Mouse (Mus musculus) hindbrain, embryonic 12.5 days (tissue): ENCODE results near the gene Mars. TPM values are rescaled to one million over a fixed set of nuclear protein-coding genes. Genes with fewer than 3 reads are reported as not detected.
A peak's percentile ranks its signal among the peaks of the same experiment; 100 is the strongest.

ENCODE experiments used
- ATAC-seq: fragments of 200-750 bp; cut with Nextera tagmentation; 2 replicates; pipeline ENCODE4 v1.8.0; 2017; ENCODE audit warnings: moderate TSS enrichment; ENCODE audit not compliant: low FRiP score
- H3K27ac ChIP-seq: fragments of 300-500 bp; sonication (generic); 2 replicates; pipeline ENCODE4 v1.5.1; 2016; ENCODE audit warnings: mild to moderate bottlenecking
- H3K27me3 ChIP-seq: fragments of 300-500 bp; sonication (generic); 2 replicates; pipeline ENCODE4 v1.6.1; 2016; ENCODE audit warnings: mild to moderate bottlenecking
- H3K36me3 ChIP-seq: fragments of 300-500 bp; sonication (generic); 2 replicates; pipeline ENCODE4 v1.6.1; 2016; ENCODE audit warnings: mild to moderate bottlenecking
- H3K4me1 ChIP-seq: fragments of 300-500 bp; sonication (generic); 2 replicates; pipeline ENCODE4 v1.6.1; 2016
- H3K4me2 ChIP-seq: fragments of 300-500 bp; sonication (generic); replicated peaks from 2 replicates; pipeline ENCODE4 v1.6.1; 2016; ENCODE audit warnings: mild to moderate bottlenecking
- H3K4me3 ChIP-seq: fragments of 300-500 bp; sonication (generic); 2 replicates; pipeline ENCODE4 v1.5.1; 2016; ENCODE audit warnings: mild to moderate bottlenecking
- H3K9ac ChIP-seq: fragments of 300-500 bp; sonication (generic); 2 replicates; pipeline ENCODE4 v1.6.1; 2016; ENCODE audit warnings: mild to moderate bottlenecking, moderate library complexity
- H3K9me3 ChIP-seq: fragments of 300-500 bp; sonication (generic); replicated peaks from 2 replicates; pipeline ENCODE4 v1.6.1; 2016; ENCODE audit warnings: mild to moderate bottlenecking
- WGBS: fragments of 180-500 bp; shearing (Covaris S2); methylation state at CpG from one replicate; pipeline ENCODE4 v1.1.7; 2016; 5-methylcytosine and 5-hydroxymethylcytosine counted together
- polyA plus RNA-seq: library from polyadenylated mRNA; unstranded; fragments of >200 nt; fragmentation: Nextera tagmentation; extraction: Ambion mirVana; gene quantifications from 2 replicates; pipeline ENCODE4 v1.2.1, GENCODE M21; 2016

Mars gene
- polyA plus RNA-seq, 1 experiment from 2014 or later, result 142 TPM

DNA sequence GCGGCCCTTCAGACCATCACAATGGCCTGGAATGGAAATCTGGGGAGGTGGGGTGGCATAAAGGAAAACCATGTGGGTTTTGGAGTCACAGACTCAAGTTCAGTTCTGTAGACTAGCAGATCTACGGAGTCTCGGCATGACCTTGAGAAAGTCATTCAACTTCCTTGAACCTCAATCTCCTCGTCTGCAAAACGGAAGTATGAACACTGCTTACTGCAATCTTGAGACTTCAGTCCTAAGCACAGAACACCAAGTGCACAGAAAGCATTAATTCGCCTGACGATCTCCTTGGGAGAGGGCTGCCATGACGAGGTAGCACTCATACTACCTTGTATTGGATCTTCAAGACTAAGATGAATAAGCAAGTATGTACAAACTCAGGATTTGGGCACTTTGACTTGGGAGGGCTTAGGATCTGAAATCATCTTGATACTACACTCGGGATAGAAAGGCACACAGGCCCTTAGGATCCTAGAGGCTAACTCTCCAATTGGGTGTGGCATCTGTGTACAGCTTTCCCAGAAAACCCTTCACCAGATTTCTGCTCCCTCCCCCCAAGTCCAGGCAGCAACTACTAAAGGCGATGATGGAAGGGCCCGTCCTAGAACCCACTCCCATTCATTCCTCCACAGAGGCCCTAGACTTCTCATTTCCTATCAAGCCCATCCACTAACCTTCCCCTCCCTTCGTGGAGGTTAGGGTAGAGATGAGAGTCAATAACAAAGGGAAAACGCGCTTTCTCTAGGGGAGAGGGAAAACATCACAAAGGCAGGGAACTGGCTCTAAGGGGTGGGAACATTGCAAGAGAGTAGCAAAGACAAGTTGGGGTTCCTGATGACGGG is 49.7 kb downstream of the Mars start:
- Histone ChIP-seq H3K27me3 (peaks cover 14% of the 10 kb centered on the region), H3K4me2 (peak overlapping the region; percentile 74), H3K4me3 (peak overlapping the region; percentile 53), H3K4me1 (peaks cover 48% of the 10 kb centered on the region), H3K9me3 (no peaks in the 10 kb centered on the region), H3K36me3 (no peaks in the 10 kb centered on the region), H3K9ac (peak overlapping the region; percentile 84), H3K27ac (peak overlapping the region; percentile 89)
- WGBS, result 63% methylated on average over 15 of the region's 15 CpGs
- ATAC-seq, result no peak

DNA sequence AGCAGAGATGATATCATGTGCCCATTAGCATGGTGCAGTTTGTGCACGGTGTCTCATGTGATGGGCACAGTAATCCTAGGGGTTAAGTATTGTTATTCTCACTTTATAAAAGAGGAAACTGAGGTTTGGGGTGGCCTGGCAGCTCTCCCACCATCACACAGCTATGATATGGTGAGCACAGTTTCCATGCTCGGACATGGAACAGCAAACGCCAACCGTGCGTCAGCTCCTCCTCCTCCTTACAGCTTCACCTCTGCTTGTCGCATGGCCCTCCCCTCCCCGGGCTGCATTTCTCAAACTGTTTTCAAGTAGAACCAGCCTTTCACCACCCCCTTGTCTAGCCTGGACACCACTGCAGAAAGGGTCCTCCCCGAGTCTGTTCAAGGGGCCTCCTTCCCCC is 53.1 kb downstream of the Mars start:
- H3K4me2 ChIP-seq, result peak overlapping the region; percentile 74
- H3K9me3 ChIP-seq, result no peaks in the 10 kb centered on the region
- peaks cover 44% of the 10 kb centered on the region for H3K4me1 ChIP-seq
- no peak overlapping the region for H3K4me3 ChIP-seq
- no peak overlapping the region for H3K9ac ChIP-seq
- ATAC-seq, result no peak
- no peaks in the 10 kb centered on the region for H3K36me3 ChIP-seq
- WGBS, result 70% methylated on average over 8 of the region's 8 CpGs
- H3K27me3 ChIP-seq, result peaks cover 5% of the 10 kb centered on the region
- H3K27ac ChIP-seq, result no peak overlapping the region

DNA sequence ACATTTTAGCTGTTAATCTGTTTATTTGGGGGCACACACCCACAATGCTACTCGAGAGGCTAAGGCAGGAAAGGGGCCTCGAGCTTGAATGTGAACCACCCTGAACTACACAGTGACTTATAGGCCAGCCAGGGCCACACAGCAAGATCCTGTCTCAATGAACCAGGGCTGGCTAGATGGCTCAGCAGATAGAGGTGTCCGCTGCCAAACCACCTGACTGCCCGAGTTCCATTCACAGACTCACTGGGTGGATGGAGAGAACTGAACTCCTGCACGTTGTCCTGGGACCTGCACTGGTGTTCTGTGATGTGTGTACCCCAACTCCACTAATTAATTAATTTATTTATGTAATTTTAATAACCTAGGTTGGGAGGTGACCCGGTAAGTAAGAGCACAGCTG is 53.8 kb downstream of the Mars start:
- no peak for ATAC-seq
- no peak overlapping the region for H3K4me2 ChIP-seq
- WGBS, result 85% methylated on average over 6 of the region's 6 CpGs
- no peak overlapping the region for H3K27ac ChIP-seq
- H3K9ac ChIP-seq, result no peak overlapping the region
- H3K36me3 ChIP-seq, result no peaks in the 10 kb centered on the region
- H3K27me3 ChIP-seq, result no peaks in the 10 kb centered on the region; the same call in 1 of the 2 replicates
- no peak overlapping the region for H3K4me3 ChIP-seq
- H3K4me1 ChIP-seq, result peaks cover 40% of the 10 kb centered on the region
- H3K9me3 ChIP-seq, result no peaks in the 10 kb centered on the region

DNA sequence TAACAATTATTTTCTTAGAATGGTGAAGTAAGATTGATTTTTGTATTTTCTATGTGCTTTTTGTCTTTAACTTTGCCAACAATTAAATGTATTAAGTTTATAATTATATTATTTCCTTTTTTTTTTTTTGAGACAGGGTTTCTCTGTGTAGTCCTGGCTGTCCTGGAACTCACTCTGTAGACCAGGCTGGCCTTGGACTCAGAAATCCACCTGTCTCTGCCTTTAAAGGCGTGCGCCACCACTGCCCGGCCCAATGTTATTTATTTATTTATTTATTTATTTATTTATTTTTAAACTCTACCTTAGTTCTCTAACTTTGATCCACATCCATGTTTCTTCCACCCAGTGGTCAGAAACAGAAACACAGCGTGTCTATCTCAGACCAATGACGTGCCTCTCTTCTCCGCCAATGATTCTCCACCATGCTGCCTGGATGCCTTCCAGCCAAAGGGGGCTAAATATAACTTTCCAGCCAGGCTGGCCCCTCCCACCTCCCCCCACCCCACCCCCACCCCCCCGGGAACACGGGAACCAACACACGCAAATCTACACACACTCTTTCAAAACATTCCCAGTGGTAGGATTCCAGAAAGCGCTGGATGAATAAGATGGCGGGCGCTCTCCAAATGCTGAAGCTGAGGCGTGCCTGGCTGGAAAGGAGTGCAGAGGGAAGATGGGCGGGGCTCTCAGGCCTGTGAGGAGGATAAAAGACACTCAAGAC is 55.8 kb downstream of the Mars start:
- no peak overlapping the region for H3K9ac ChIP-seq
- H3K4me3 ChIP-seq, result no peak overlapping the region
- H3K36me3 ChIP-seq, result no peaks in the 10 kb centered on the region; the same call in 1 of the 2 replicates
- H3K4me2 ChIP-seq, result peak overlapping the region; percentile 34
- ATAC-seq, result no peak
- H3K27ac ChIP-seq, result no peak overlapping the region
- WGBS, result 26% methylated on average over 14 of the region's 14 CpGs
- H3K4me1 ChIP-seq, result peaks cover 27% of the 10 kb centered on the region
- H3K27me3 ChIP-seq, result no peaks in the 10 kb centered on the region
- H3K9me3 ChIP-seq, result no peaks in the 10 kb centered on the region

DNA sequence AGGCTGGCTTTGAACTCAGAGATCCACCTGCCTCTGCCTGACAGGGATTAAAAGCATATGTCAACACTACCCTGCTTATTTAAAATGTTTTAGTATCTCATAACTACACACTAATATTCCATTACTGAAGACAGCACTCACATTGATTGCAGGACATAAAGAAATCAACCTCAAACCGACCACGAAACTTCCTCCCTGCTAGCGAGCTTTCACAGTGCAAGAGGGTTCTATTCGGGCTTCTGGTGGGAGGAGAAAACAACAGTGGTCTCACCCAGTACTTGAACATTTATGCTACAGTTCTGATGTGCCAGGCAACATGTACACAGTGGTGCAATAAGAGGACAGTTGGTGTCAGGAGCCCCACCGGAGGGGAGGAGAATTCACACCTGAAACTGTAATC is 60.8 kb downstream of the Mars start:
- no peaks in the 10 kb centered on the region for H3K9me3 ChIP-seq
- no peak overlapping the region for H3K4me3 ChIP-seq
- H3K27ac ChIP-seq, result no peak overlapping the region
- no peaks in the 10 kb centered on the region for H3K27me3 ChIP-seq
- H3K36me3 ChIP-seq, result peaks cover 22% of the 10 kb centered on the region
- no peak for ATAC-seq
- H3K9ac ChIP-seq, result no peak overlapping the region
- H3K4me2 ChIP-seq, result no peak overlapping the region
- no peaks in the 10 kb centered on the region for H3K4me1 ChIP-seq
- 85% methylated on average over 5 of the region's 5 CpGs for WGBS

Other genes with a start within 250 kb of the Mars start
- 1,725 and 1,814 TPM in 2 replicates for gene Cdk4, start 248.3 kb downstream of the Mars start, polyA plus RNA-seq
- gene Tspan31, start 241.5 kb downstream of the Mars start, polyA plus RNA-seq, result 141 and 148 TPM in 2 replicates
- 1.7 and 2.0 TPM in 2 replicates for gene Agap2, start 236.5 kb downstream of the Mars start, polyA plus RNA-seq
- gene Os9, start 190.7 kb downstream of the Mars start, polyA plus RNA-seq, result 118 TPM in 2 replicates
- gene B4galnt1, start 146.6 kb downstream of the Mars start, polyA plus RNA-seq, result 21.6 and 25.8 TPM in 2 replicates
- 1.2 and 2.2 TPM in 2 replicates for gene Slc26a10, start 131.1 kb downstream of the Mars start, polyA plus RNA-seq
- 52.2 and 61.4 TPM in 2 replicates for gene Arhgef25, start 121.7 kb downstream of the Mars start, polyA plus RNA-seq
- 199 and 203 TPM in 2 replicates for gene Dtx3, start 116.1 kb downstream of the Mars start, polyA plus RNA-seq
- gene Pip4k2c, start 100.2 kb downstream of the Mars start, polyA plus RNA-seq, result 23.2 and 24.9 TPM in 2 replicates
- gene Kif5a, start 48.4 kb downstream of the Mars start, polyA plus RNA-seq, result 70.0 and 76.6 TPM in 2 replicates
- 234 and 240 TPM in 2 replicates for gene Dctn2, start 45.4 kb downstream of the Mars start, polyA plus RNA-seq
- gene Mbd6, start 22.8 kb downstream of the Mars start, polyA plus RNA-seq, result 17.9 and 19.8 TPM in 2 replicates
- 2.0 and 2.2 TPM in 2 replicates for gene Arhgap9, start 10.2 kb upstream of the Mars start, polyA plus RNA-seq
- 3.7 and 4.8 TPM in 2 replicates for gene Gli1, start 30.2 kb upstream of the Mars start, polyA plus RNA-seq
- gene Inhbe, start 42.6 kb upstream of the Mars start, polyA plus RNA-seq, result 0.08 TPM in 1 of 2 replicates, not detected in the other
- gene Inhbc, start 58.6 kb upstream of the Mars start, polyA plus RNA-seq, result not detected in 2 replicates
- 39.1 and 41.4 TPM in 2 replicates for gene R3hdm2, start 68.5 kb upstream of the Mars start, polyA plus RNA-seq
- 2.2 and 4.8 TPM in 2 replicates for gene Stac3, start 189.9 kb upstream of the Mars start, polyA plus RNA-seq
- 7.7 and 8.4 TPM in 2 replicates for gene Ndufa4l2, start 203.2 kb upstream of the Mars start, polyA plus RNA-seq
- gene Shmt2, start 210.7 kb upstream of the Mars start, polyA plus RNA-seq, result 67.1 and 67.5 TPM in 2 replicates
- gene Nxph4, start 222.8 kb upstream of the Mars start, polyA plus RNA-seq, result 101 and 109 TPM in 2 replicates